Mouse (Mus musculus) MEL (cell line): ENCODE results near the gene Pogz. TPM values are rescaled to one million over a fixed set of nuclear protein-coding genes. Genes with fewer than 3 reads are reported as not detected.

Experiments used
- DNase-seq: peaks from one replicate; pipeline ENCODE4 v3.0.0; 2011; ENCODE audit warnings: low read depth, low spot score
- H3K27ac ChIP-seq: 2 replicates; pipeline ENCODE4 v1.5.1; 2012; ENCODE audit warnings: low read depth, mild to moderate bottlenecking, control low read depth, low read length, moderate library complexity; ENCODE audit not compliant: control insufficient read depth
- H3K27me3 ChIP-seq, 2 experiments: fragments of 150-350 bp in 1 of 2; sonication (generic) in 1 of 2; 2 replicates each; pipeline ENCODE4 v1.6.1; 2012; ENCODE audit warnings: low read length in 2 of 2, mild to moderate bottlenecking in 2 of 2, improper control_type of control experiment in 1 of 2, moderate library complexity in 1 of 2; ENCODE audit not compliant: insufficient read depth in 2 of 2, control insufficient read depth in 1 of 2
- H3K36me3 ChIP-seq, 2 experiments: 2 replicates each; pipeline ENCODE4 v1.6.1; 2012 to 2014; ENCODE audit warnings: low read length in 2 of 2, improper control_type of control experiment in 1 of 2, inconsistent platforms in 1 of 2, mild to moderate bottlenecking in 1 of 2; ENCODE audit not compliant: insufficient read depth in 2 of 2, control insufficient read depth in 1 of 2
- H3K4me1 ChIP-seq, 2 experiments: fragments of 150-350 bp in 1 of 2; sonication (generic) in 1 of 2; 2 replicates each; pipeline ENCODE4 v1.6.1; 2012; ENCODE audit warnings: low read length in 2 of 2, improper control_type of control experiment in 1 of 2, mild to moderate bottlenecking in 1 of 2; ENCODE audit not compliant: insufficient read depth in 2 of 2, control insufficient read depth in 1 of 2
- H3K4me3 ChIP-seq, 2 experiments: fragments of 150-350 bp in 1 of 2; sonication (generic) in 1 of 2; 2 replicates each; pipeline ENCODE4 v1.5.1; 2012; ENCODE audit warnings: low read depth in 2 of 2, low read length in 2 of 2, mild to moderate bottlenecking in 2 of 2, moderate library complexity in 2 of 2, control low read depth in 1 of 2, improper control_type of control experiment in 1 of 2; ENCODE audit not compliant: control insufficient read depth in 1 of 2, insufficient read depth in 1 of 2
- H3K79me2 ChIP-seq: 2 replicates; pipeline ENCODE4 v1.6.1; 2012; ENCODE audit warnings: mild to moderate bottlenecking, low read length, moderate library complexity; ENCODE audit not compliant: control insufficient read depth, poor library complexity, insufficient read depth
- H3K9ac ChIP-seq: 2 replicates; pipeline ENCODE4 v1.6.1; 2012; ENCODE audit warnings: low read depth, mild to moderate bottlenecking, control low read depth, low read length, moderate library complexity; ENCODE audit not compliant: control insufficient read depth, poor library complexity, severe bottlenecking
- H3K9me3 ChIP-seq: fragments of 150-350 bp; sonication (generic); replicated peaks from 2 replicates; pipeline ENCODE4 v1.6.1; 2012; ENCODE audit warnings: mild to moderate bottlenecking, low read length, improper control_type of control experiment, moderate library complexity; ENCODE audit not compliant: insufficient read depth
- BHLHE40 ChIP-seq: IDR thresholded peaks from 2 replicates; pipeline ENCODE4 v1.6.1; 2012; ENCODE audit warnings: low read depth, mild to moderate bottlenecking, inconsistent platforms, low read length, improper control_type of control experiment, borderline replicate concordance
- CHD1 ChIP-seq: IDR thresholded peaks from 2 replicates; pipeline ENCODE4 v1.6.1; 2012; ENCODE audit warnings: low read depth, mild to moderate bottlenecking, inconsistent platforms, low read length, improper control_type of control experiment
- CHD2 ChIP-seq: IDR thresholded peaks from 2 replicates; pipeline ENCODE4 v1.6.1; 2011; ENCODE audit warnings: low read length, improper control_type of control experiment
- CTCF ChIP-seq, 3 experiments: IDR thresholded peaks in 2 of 3; conservative IDR thresholded peaks in 1 of 3; 2 replicates each; pipeline ENCODE4 v1.5.1; 2011 to 2012; ENCODE audit warnings: low read length in 3 of 3, low read depth in 2 of 3, mild to moderate bottlenecking in 2 of 3, improper control_type of control experiment in 1 of 3, inconsistent platforms in 1 of 3, mixed read lengths in 1 of 3, moderate library complexity in 1 of 3; ENCODE audit not compliant: control insufficient read depth in 1 of 3, insufficient read depth in 1 of 3, poor library complexity in 1 of 3, severe bottlenecking in 1 of 3
- E2F4 ChIP-seq: IDR thresholded peaks from 2 replicates; pipeline ENCODE4 v1.6.1; 2011; ENCODE audit warnings: low read depth, low read length, improper control_type of control experiment, borderline replicate concordance
- ELF1 ChIP-seq: IDR thresholded peaks from 2 replicates; pipeline ENCODE4 v1.6.1; 2014; ENCODE audit warnings: low read depth, mild to moderate bottlenecking, inconsistent platforms, low read length, improper control_type of control experiment, moderate library complexity
- EP300 ChIP-seq, 2 experiments: IDR thresholded peaks; 2 replicates each; pipeline ENCODE4 v1.6.1; 2011; ENCODE audit warnings: improper control_type of control experiment in 2 of 2, low read length in 2 of 2, low read depth in 1 of 2, mild to moderate bottlenecking in 1 of 2
- ETS1 ChIP-seq: IDR thresholded peaks from 2 replicates; pipeline ENCODE4 v1.6.1; 2012; ENCODE audit warnings: low read depth, mild to moderate bottlenecking, inconsistent platforms, low read length, improper control_type of control experiment, moderate library complexity
- GABPA ChIP-seq: IDR thresholded peaks from 2 replicates; pipeline ENCODE4 v1.6.1; 2012; ENCODE audit warnings: low read depth, mild to moderate bottlenecking, inconsistent platforms, low read length, improper control_type of control experiment, moderate library complexity
- GATA1 ChIP-seq: IDR thresholded peaks from 2 replicates; pipeline ENCODE4 v1.6.1; 2011; ENCODE audit warnings: low read depth, low read length, improper control_type of control experiment
- HCFC1 ChIP-seq: IDR thresholded peaks from 2 replicates; pipeline ENCODE4 v1.6.1; 2012; ENCODE audit warnings: low read depth, mild to moderate bottlenecking, inconsistent platforms, low read length, improper control_type of control experiment, moderate library complexity
- JUND ChIP-seq: IDR thresholded peaks from 2 replicates; pipeline ENCODE4 v1.6.1; 2011; ENCODE audit warnings: low read depth, mild to moderate bottlenecking, improper control_type of control experiment, low read length
- MAFK ChIP-seq: IDR thresholded peaks from 2 replicates; pipeline ENCODE4 v1.6.1; 2011; ENCODE audit warnings: low read depth, mild to moderate bottlenecking, low read length, improper control_type of control experiment, borderline replicate concordance
- MAX ChIP-seq: IDR thresholded peaks from 2 replicates; pipeline ENCODE4 v1.6.1; 2011; ENCODE audit warnings: low read length, improper control_type of control experiment
- MEF2A ChIP-seq: IDR thresholded peaks from 2 replicates; pipeline ENCODE4 v1.6.1; 2014; ENCODE audit warnings: low read depth, mild to moderate bottlenecking, inconsistent platforms, low read length, improper control_type of control experiment; ENCODE audit not compliant: poor library complexity, insufficient replicate concordance, severe bottlenecking; ENCODE audit errors: extremely low read depth
- MXI1 ChIP-seq: IDR thresholded peaks from 2 replicates; pipeline ENCODE4 v1.6.1; 2011; ENCODE audit warnings: mild to moderate bottlenecking, low read depth, low read length, improper control_type of control experiment
- MYC ChIP-seq: IDR thresholded peaks from 2 replicates; pipeline ENCODE4 v1.6.1; 2011; ENCODE audit warnings: low read depth, mild to moderate bottlenecking, low read length, improper control_type of control experiment, moderate library complexity
- NELFE ChIP-seq: IDR thresholded peaks from 2 replicates; pipeline ENCODE4 v1.6.1; 2011; ENCODE audit warnings: low read depth, low read length, improper control_type of control experiment
- POLR2A ChIP-seq, 2 experiments: IDR thresholded peaks; 2 replicates each; pipeline ENCODE4 v1.6.1; 2011 to 2012; ENCODE audit warnings: low read length in 2 of 2, mild to moderate bottlenecking in 2 of 2, control low read depth in 1 of 2, improper control_type of control experiment in 1 of 2, low read depth in 1 of 2, moderate library complexity in 1 of 2; ENCODE audit not compliant: control insufficient read depth in 1 of 2, insufficient read depth in 1 of 2, poor library complexity in 1 of 2
- POLR2AphosphoS5 ChIP-seq: IDR thresholded peaks from 2 replicates; pipeline ENCODE4 v1.6.1; 2012; ENCODE audit warnings: low read depth, borderline replicate concordance, mild to moderate bottlenecking, inconsistent platforms, low read length, moderate library complexity, mixed read lengths
- RAD21 ChIP-seq: IDR thresholded peaks from 2 replicates; pipeline ENCODE4 v1.6.1; 2011; ENCODE audit warnings: mild to moderate bottlenecking, low read depth, low read length, improper control_type of control experiment
- RCOR1 ChIP-seq: IDR thresholded peaks from 2 replicates; pipeline ENCODE4 v1.6.1; 2012; ENCODE audit warnings: low read depth, mild to moderate bottlenecking, inconsistent platforms, low read length, improper control_type of control experiment
- SIN3A ChIP-seq: IDR thresholded peaks from 2 replicates; pipeline ENCODE4 v1.6.1; 2012; ENCODE audit warnings: low read length, improper control_type of control experiment, inconsistent platforms
- SMC3 ChIP-seq: IDR thresholded peaks from 2 replicates; pipeline ENCODE4 v1.6.1; 2011; ENCODE audit warnings: low read depth, low read length, improper control_type of control experiment
- TBP ChIP-seq: IDR thresholded peaks from 2 replicates; pipeline ENCODE4 v1.8.0; 2011; ENCODE audit warnings: low read depth, low read length, improper control_type of control experiment
- TCF12 ChIP-seq: IDR thresholded peaks from 2 replicates; pipeline ENCODE4 v1.6.1; 2014; ENCODE audit warnings: low read depth, mild to moderate bottlenecking, inconsistent platforms, low read length, improper control_type of control experiment, moderate library complexity
- USF1 ChIP-seq: IDR thresholded peaks from 2 replicates; pipeline ENCODE4 v1.6.1; 2014; ENCODE audit warnings: low read depth, mild to moderate bottlenecking, inconsistent platforms, low read length, improper control_type of control experiment, moderate library complexity
- USF2 ChIP-seq, 2 experiments: IDR thresholded peaks; 2 replicates each; pipeline ENCODE4 v1.6.1; 2011 to 2012; ENCODE audit warnings: improper control_type of control experiment in 2 of 2, low read length in 2 of 2, borderline replicate concordance in 1 of 2, inconsistent platforms in 1 of 2, low read depth in 1 of 2, mild to moderate bottlenecking in 1 of 2; ENCODE audit not compliant: insufficient read depth in 1 of 2
- ZC3H11A ChIP-seq: IDR thresholded peaks from 2 replicates; pipeline ENCODE4 v1.6.1; 2012; ENCODE audit warnings: low read depth, mild to moderate bottlenecking, inconsistent platforms, low read length, improper control_type of control experiment
- ZNF384 ChIP-seq: IDR thresholded peaks from 2 replicates; pipeline ENCODE4 v1.6.1; 2012; ENCODE audit warnings: low read depth, mild to moderate bottlenecking, inconsistent platforms, low read length, improper control_type of control experiment
- polyA plus RNA-seq, 2 experiments: library from polyadenylated mRNA; stranded (reverse) in 1 of 2; unstranded in 1 of 2; fragments of >175 nt in 1 of 2; fragments of >200 nt in 1 of 2; gene quantifications; 2 replicates each; pipeline versions ENCODE4 v1.2.1 to v1.2.4; 2012; ENCODE audit warnings: low replicate concordance in 2 of 2, low read depth in 1 of 2; ENCODE audit not compliant: insufficient read length in 2 of 2, insufficient read depth in 1 of 2, missing spikeins in 1 of 2
- total RNA-seq: library from RNA; depleted of rRNA; stranded (reverse); fragments of 300-350 nt; gene quantifications from 2 replicates; pipeline ENCODE4 v1.2.3, GENCODE M21; 2012

Pogz gene
- total and polyA plus RNA-seq, 3 experiments = 10.6 to 31.6 TPM; not detected in 1

DNA sequence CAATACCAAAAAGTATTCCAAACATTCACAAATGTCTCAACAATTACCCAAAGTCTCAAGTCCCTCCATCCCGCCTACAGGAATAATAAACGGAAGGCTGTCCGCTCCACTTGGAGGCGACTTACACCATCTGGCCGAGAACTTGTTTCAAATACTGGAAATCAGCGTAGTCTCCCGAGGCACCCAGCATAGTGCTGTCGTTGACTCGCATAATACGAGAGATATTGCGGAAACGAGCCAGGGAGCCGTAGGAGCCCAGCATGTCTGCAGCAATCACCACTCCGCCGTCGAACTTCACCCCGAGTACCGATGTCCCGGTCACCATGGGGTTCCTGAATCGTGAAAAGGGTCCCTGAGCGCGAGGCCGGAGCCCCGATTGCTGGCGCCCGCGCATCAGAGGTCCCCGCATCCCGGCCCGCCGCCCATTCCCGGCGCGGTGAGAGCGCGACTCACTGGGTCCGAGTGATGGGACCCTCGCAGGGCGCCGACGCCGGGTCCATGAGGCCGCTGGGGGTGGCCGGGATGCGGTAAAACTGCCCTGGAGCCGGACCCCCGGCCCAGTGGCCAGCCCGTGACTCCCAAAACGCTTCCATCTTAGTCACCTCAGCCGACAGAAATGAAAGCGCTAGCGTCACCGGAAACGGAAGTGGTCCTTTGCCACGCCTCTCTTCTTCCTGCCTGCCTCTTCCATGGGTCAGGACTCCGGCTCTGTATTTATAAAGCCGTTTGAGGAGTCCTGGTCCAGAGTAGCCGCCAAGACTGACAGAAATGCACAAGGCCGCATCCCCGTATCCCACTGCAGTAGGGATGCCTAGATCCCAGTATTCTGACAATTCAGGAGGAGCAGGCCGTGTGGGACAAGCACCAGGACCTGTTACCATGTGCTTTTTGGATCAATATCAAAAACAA, 49.2 kb downstream of the Pogz start, which contains the start of gene Psmb4 (continued):
- TF ChIP-seq SMC3 (no peak), HCFC1 (peak; percentile 91), TBP (peak; percentile 96), ZNF384 (no peak), RCOR1 (peak; percentile 49), EP300 (IDR thresholded peaks at IDR 0.05; ENCODE audit: low read depth in 1 of 2, low read length in 2 of 2) (0 out of 4 replicates have a peak, but pooled peaks of 1 of the 2 experiments have one; percentile 4), MYC (peak; percentile 98), ZC3H11A (no peak), MAX (peak; percentile 91), CHD2 (no peak), USF1 (0 out of 2 replicates have a peak, but pooled peaks have one; percentile 8), USF2 (IDR thresholded peaks at IDR 0.05; ENCODE audit: borderline replicate concordance in 1 of 2, insufficient read depth in 1 of 2, low read depth in 1 of 2, low read length in 2 of 2) (no peak), GATA1 (0 out of 2 replicates have a peak, but pooled peaks have one; percentile 33), E2F4 (no peak; the same call in 1 of the 2 replicates), POLR2A (IDR thresholded peaks at IDR 0.05; ENCODE audit: control insufficient read depth in 1 of 2, insufficient read depth in 1 of 2, low read depth in 1 of 2, low read length in 2 of 2, poor library complexity in 1 of 2) (peak; percentile 89 to 100), MXI1 (peak; percentile 95), GABPA (no peak)

DNA sequence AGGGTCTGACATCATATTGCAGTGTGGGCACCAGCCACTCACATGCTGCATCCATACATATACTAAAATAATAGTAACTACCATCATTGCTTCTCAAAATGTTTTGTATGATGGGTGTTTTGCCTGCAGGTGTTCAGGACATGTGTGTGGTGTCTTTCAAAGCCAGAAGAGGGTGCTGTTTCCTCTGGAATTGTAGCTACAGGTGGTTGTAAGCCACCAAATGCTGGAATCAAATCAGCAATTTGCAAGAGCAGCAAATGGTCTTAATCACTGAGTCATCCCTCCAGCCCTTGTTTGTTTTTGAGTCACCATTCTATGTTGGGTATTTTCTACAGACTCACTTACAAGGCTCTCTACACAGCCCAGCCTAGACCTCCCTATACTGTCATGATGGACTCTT, 51.2 kb downstream of the Pogz start:
- DNase-seq = peak; percentile 92
- peaks cover 12 to 13% of the 10 kb centered on the region in 2 experiments for H3K36me3 ChIP-seq

More for the DNA sequence above, 51.2 kb downstream of the Pogz start:
- no peaks in the 10 kb centered on the region for H3K9me3 ChIP-seq
- H3K27ac ChIP-seq = no peak overlapping the region
- peaks cover 18% of the 10 kb centered on the region for H3K79me2 ChIP-seq
- H3K9ac ChIP-seq = no peak overlapping the region
- H3K4me1 ChIP-seq = peaks cover 6 to 17% of the 10 kb centered on the region in 2 experiments
- H3K27me3 ChIP-seq = peaks cover 0 to under 1% of the 10 kb centered on the region in 2 experiments; a peak in 3 of 4 replicates
- no peak overlapping the region for H3K4me3 ChIP-seq
- peak; percentile 44; the same call in 1 of the 2 replicates for TF ChIP-seq ETS1
- TF ChIP-seq ELF1 = no peak
- TF ChIP-seq MAX = peak; percentile 83
- no peak for TF ChIP-seq CHD1
- TF ChIP-seq NELFE = no peak
- TF ChIP-seq E2F4 = no peak
- TF ChIP-seq HCFC1 = peak; percentile 49; the same call in 1 of the 2 replicates
- TF ChIP-seq EP300 (IDR thresholded peaks at IDR 0.05; ENCODE audit: low read depth in 1 of 2, low read length in 2 of 2) = peak in 1 of 2 experiments; percentile 38; a peak in 1 of 4 replicates
- TF ChIP-seq TCF12 = peak; percentile 35; the same call in 1 of the 2 replicates
- peak; percentile 45; the same call in 1 of the 2 replicates for TF ChIP-seq JUND
- no peak for TF ChIP-seq MEF2A
- peak; percentile 73; the same call in 1 of the 2 replicates for TF ChIP-seq MXI1
- TF ChIP-seq SMC3 = peak; percentile 92
- TF ChIP-seq SIN3A = peak; percentile 75
- no peak for TF ChIP-seq USF2 (IDR thresholded peaks at IDR 0.05; ENCODE audit: borderline replicate concordance in 1 of 2, insufficient read depth in 1 of 2, low read depth in 1 of 2, low read length in 2 of 2)
- TF ChIP-seq RAD21 = peak; percentile 96
- TF ChIP-seq CTCF (IDR thresholded peaks at IDR 0.05 in 2 of 3, conservative IDR thresholded peaks at IDR 0.05 in 1 of 3; ENCODE audit: control insufficient read depth in 1 of 3, insufficient read depth in 1 of 3, low read depth in 2 of 3, low read length in 3 of 3, poor library complexity in 1 of 3, severe bottlenecking in 1 of 3) = peak in 2 of 3 experiments; percentile 66 to 82
- TF ChIP-seq MAFK = 0 out of 2 replicates have a peak, but pooled peaks have one; percentile 67
- TF ChIP-seq POLR2AphosphoS5 = no peak
- TF ChIP-seq ZNF384 = peak; percentile 20; the same call in 1 of the 2 replicates
- TF ChIP-seq ZC3H11A = peak; percentile 93
- TF ChIP-seq BHLHE40 = 0 out of 2 replicates have a peak, but pooled peaks have one; percentile 27
- peak; percentile 90 for TF ChIP-seq MYC
- no peak for TF ChIP-seq TBP
